Mouse (Mus musculus) granulocyte monocyte progenitor cell, adult 5-6 weeks (primary cell): ENCODE results near the gene Tardbp. TPM values are rescaled to one million over a fixed set of nuclear protein-coding genes. Genes with fewer than 3 reads are reported as not detected.

Experiments
- ATAC-seq: replicated peaks from 2 replicates; pipeline ENCODE4 v1.8.0; 2016; ENCODE audit warnings: mild to moderate bottlenecking, moderate TSS enrichment, inconsistent platforms; ENCODE audit not compliant: poor library complexity, severe bottlenecking
- total RNA-seq, 2 experiments: library from RNA; stranded (forward) in 1 of 2; stranded (reverse) in 1 of 2; fragments of 200-712, 200-1000 nt in 1 of 2; fragments of >200 nt in 1 of 2; fragmentation: Nextera tagmentation in 1 of 2; gene quantifications; 2 replicates each; pipeline ENCODE4 v1.2.3; 2014 to 2017

Tardbp gene
- total RNA-seq, 2 experiments from 2014 or later: 411 to 541 TPM

DNA sequence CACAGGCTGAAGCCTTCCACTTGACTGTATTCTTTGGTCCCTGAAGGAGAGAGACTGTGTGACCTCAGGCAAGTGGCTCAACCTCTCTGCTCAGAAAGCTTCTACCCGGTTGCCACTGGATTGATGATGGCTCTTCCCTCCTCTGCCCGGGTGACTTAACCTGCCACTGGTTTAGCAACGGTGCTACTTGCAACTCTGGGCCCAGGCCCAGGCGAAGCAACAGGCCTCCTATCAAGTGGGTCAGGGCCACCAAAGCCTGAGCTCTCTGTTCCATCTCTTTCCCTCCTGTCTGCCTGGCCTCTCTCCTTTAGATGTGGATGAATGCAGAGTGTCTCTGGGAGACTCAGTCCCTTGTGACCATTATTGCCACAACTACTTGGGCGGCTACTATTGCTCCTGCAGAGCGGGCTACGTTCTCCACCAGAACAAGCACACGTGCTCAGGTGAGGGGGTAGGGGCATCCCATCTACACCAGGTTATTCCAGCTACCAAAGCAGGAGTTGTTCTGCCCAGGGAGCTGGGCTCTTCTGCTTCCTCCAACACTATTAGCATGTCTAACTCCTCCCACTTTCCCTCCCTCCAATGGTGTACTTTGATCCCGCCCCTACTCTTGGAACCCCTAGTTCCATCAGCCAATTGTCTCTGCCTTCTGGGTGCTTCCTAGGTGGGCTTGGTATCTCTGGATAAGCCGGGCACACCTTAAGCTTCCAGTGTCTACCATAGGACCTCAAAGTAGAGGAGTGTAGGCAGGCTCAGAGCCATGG lies 23.3 kb downstream of the Tardbp start:
- ATAC-seq: no peak; the same call in 1 of the 2 replicates

DNA sequence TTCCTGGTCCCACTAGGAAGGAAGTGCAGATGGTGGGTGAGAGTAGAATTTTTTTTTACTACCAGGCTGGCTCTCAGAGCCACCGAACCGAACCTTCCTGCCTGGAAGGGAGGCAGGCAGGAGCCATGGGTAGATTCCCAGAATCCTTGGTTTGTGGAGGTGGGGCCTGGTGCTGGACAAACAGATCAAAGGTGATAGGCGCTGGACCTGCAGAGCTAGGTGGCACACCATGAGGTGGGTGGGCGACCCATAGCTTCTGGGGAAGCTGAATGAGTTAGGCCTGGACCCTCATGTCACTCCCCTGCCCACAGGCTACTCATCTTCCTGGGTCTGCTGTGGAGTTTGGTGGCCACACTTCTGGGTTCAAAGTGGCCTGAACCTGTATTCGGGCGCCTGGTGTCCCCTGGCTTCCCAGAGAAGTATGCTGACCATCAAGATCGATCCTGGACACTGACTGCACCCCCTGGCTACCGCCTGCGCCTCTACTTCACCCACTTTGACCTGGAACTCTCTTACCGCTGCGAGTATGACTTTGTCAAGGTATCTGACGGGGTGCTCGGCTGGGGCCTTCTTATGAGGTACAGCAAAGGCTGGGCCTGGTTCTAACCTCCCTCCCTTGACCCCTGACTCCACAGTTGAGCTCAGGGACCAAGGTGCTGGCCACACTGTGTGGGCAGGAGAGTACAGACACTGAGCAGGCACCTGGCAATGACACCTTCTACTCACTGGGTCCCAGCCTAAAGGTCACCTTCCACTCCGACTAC lies 24.3 kb downstream of the Tardbp start, which contains the start of gene Masp2:
Gene Masp2 (plus strand): TSS at position 198 of the 764 bp plus-strand sequence.
- ATAC-seq: no peak

DNA sequence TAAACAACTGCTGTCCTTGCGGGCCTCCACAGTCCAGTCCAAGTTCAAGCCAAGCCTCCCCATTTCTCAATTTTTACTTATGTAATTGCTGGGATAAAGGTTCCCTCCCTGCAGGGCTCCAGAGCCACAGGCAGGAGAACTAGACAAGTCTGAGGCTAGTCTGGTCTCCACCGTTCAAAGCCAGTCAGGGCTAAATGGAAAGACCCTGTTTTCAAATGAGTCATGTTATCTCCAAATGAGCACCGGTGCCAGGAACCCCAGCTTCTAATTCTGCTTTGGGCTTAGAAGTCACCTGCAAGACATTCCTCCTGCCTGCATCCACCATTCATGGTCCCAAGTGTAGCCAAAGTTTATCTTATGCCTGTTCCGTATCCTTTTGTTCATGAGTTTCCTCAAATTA lies 24.9 kb downstream of the Tardbp start:
- ATAC-seq: no peak

DNA sequence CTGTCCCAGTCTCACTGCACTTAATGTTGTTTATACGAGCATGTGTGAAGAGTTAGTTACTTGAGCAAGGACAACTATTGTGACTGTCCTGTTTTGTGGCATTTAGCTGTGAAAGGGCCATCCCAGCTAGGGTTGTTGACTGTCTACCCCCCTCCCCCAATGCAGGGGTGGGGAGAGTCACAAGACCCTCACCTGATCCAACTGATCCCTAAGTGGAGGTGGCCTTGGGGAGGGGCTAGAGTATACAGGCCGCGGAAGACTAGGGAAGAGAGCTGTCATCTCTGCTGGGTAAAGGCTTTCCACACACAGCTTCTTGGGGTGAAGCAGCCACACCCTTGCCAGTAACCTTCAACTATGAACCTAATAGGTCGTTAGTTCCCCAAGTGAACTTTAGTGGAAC lies 26.5 kb downstream of the Tardbp start:
- no peak for ATAC-seq

DNA sequence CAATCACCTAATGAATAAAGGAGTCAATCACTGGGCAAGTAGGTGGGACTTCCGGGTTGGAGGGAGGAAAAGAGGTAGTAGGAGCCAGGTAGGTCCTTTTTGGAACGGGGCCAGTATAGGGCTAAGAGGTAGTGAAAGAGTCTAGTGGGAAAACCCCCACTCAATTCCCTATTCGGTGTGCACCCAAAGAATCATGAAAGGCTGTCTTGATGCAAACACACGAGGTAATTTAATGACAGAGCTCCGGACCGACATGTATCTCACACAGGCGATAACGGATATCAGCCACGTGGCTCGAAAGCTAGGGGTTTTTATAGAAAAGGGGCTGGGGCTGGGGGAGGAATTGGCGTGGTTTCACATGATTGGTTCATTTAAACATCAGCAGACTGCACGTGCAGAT lies 28.0 kb downstream of the Tardbp start:
- ATAC-seq: no peak

DNA sequence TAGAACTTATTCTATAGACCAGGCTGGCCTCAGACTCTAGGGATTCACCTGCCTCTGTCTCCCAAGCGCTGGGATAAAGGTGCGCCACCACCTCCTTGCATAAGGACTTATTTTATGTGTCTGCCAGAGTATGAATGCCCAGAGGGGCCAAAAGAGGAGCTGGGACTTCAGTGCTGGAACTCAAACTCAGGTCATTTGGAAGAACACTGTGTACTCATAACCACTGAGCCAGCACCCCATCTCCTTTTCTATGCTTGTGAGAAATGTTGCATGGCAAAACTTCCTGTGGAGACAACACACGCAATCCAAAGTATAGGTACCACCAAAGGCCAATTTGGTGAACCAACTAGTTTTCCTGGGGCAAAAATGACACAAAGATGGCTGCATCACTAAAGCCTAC lies 30.1 kb downstream of the Tardbp start:
- no peak for ATAC-seq

DNA sequence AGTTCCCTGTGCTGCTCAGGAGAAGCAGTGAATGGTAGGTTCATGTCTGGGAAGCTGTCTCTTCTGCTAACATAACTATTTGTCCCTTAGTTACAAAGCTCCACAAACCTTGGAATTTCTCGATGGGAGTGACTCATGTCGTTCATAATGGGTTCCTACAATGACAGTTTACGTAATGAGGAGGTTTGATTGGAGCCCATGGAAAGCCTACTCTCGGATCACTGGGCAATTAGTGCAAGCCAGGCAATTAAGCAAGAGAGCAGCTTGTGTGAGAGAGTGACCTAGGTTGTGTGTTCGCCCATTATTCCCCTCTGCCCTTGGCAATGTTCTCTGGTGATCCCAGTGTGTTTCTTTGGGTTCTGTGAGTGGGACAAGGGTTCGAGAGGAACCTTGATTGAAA lies 30.9 kb downstream of the Tardbp start:
- no peak for ATAC-seq

DNA sequence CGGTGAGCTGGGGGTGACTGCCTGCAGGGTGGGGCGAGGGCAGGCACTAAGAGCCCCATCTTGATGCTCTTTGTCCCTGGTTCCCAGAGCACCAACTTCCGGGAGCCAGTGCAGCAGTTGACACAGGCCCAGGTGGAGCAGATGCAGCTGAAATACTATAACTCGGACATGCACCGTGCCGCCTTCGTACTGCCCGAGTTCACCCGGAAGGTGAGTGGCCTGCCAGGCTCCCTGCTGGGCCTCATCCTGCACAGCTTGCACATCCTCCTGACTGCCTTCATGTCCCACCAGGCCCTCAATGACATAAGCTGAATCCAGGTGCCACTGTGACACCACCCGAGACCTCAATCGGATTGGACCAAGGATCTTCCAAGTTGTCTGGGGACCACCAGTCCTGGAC lies 32.8 kb downstream of the Tardbp start:
- ATAC-seq: no peak

DNA sequence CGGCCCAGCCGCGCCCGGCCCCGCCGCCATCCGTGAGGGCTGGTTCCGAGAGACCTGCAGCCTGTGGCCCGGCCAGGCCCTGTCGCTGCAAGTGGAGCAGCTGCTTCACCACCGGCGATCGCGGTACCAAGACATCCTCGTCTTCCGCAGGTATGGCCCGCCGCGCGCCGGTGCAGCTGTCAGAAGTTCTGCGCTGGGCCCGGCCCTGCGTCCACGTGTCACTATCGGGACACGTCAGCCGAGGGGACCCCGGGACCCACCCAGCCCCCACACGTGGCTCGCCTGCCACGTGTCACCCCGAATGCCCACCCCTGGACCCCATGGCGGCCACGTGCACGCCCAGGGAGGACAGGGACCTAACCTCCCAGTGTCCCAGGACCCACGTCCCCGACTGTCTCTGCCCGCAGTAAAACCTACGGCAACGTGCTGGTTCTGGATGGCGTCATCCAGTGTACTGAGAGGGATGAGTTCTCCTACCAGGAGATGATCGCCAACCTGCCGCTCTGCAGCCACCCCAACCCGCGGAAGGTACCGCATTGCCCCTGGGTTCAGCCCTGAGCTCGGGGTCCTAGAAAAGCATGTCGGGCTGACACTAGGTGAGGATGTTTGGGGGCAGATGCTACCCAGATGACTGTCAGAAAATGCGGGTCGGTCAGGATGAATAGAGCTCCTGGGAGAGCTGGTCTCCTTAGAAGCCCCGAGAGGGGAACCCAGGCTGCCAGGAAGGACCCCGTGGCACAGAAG lies 35.0 kb downstream of the Tardbp start:
- peak; percentile 34 for ATAC-seq

DNA sequence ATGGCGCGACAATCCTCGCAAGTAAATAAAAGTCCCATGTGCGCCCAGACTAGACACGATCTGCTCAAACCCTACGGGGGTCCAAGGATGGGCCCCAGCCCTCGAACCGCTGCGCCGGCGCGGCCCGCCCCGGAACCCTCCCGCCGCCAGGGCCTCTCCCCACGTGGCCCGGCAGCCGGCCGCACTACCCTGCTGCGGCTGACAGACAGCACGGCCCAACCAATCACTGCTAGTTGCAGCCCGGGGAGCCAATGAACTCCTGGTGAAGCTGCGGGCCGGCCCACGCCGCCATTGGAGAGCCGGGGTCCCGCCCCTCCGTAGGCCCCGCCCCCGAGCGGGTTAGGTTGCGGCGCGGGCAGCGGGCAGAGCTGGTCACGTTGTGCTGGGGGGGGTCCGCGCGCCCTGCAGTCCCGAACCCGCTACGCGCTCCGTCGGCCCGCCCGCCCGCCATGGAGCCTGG lies 35.6 kb downstream of the Tardbp start, which contains the start of gene Srm:
Gene Srm (plus strand): TSS at position 333 of the 460 bp plus-strand sequence.
- ATAC-seq: peak; percentile 89

DNA sequence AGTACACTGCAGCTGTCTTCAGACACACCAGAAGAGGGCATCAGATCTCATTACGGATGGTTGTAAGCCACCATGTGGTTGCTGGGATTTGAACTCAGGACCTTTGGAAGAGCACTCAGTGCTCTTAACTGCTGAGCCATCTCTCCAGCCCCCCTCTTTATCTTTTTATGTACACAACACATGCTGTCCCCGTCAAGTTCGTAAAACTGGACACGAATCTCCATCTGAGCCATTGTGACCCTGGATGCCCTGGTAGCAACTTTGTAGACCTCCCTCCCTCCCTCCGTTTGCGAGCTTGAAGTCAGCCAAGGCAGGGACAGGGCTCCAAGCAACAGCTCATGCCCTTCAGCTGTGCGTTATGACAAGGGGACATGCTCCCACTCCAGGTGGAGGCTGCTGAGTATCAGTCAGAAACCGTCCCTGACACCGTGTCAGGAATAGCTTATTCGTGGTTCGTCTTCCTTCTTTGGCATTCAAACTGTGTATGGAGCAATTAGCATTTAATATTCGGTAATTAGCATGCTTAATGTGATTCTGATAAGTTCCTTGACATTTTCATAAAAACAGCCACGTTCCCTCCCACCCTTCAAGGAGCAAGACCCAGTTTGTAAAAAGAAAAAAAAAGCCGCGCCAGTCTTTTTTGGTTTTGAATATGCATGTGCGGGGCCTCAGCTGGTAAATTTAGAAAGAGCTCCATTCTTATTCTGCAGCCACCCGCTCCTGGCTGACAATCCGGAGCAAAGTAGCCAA lies 36.2 kb downstream of the Tardbp start:
- peak; percentile 7; the same call in 1 of the 2 replicates for ATAC-seq

DNA sequence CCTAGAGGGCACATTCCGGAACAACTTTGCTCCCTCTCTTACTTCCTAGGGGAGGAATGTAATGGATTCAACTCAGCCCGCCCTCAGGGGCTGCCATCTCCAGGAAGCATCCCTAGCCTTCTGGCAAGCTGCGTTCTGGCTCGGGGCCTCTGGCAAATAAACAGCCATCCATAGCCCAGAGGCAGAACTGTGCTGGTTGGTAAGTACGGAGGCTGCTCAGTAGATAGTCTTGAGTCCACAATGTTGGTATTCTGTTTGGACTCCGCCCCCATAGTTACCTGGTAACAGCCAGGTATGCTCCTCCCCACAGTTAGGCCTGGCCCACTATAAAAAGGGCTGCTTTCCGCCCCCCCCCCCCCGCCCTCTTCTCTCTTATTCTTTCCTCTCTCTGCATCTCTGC lies 37.3 kb downstream of the Tardbp start:
- ATAC-seq: no peak

DNA sequence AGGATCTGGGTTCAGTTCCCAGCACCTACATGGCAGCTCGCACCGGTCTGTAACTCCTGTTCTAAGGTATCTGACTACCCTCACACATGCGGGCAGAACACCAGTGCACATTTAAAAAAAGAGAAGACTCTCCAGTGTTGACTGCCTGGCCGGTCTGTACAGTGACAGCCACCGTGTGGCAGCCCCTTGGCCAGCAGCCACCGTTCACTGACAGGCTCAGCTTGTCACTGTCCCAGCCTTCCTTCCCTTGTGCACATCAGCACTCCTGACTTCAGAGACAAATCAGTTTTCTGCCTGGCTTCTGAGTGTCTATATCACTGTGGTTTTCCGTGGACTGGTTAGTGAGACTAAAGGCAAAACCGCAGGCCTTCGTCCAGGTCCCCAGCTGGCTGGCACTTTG lies 38.0 kb downstream of the Tardbp start:
- no peak for ATAC-seq

DNA sequence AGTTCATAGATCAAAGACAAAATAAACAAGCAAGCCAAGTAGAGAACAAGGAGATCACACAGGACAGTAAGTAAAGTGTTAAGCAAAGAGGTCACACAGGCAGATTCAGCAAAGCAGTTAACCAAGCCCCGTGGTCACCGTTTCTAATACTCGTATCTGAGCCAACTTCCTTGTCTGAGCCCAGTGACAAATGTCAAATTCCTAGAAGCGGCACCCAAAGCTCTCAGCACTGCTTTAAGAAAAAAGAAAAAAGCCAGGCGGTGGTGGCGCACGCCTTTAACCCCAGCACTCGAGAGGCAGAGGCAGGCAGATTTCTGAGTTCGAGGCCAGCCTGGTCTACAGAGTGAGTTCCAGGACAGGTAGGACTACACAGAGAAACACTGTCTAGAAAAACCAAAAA lies 40.2 kb downstream of the Tardbp start:
- no peak for ATAC-seq

DNA sequence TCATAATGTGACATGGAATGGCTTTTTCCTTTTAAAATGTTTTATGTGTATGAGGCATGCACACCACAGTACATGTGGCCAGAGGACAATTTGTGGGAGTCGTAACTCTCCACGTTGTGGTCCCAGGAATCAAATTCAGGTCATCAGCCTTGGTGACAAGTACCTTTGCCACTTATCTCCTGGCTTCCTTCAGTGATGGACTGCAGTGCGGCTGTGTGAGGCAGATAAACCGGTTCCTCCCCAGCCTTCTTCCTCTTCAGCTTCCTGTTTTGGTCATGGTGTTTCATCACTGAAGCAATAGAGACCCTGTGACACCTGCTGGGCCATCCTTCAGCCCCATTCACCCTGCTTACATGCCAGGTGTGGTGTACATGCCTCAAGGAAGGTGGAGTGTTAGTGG lies 43.6 kb downstream of the Tardbp start:
- ATAC-seq: peak; percentile 90

DNA sequence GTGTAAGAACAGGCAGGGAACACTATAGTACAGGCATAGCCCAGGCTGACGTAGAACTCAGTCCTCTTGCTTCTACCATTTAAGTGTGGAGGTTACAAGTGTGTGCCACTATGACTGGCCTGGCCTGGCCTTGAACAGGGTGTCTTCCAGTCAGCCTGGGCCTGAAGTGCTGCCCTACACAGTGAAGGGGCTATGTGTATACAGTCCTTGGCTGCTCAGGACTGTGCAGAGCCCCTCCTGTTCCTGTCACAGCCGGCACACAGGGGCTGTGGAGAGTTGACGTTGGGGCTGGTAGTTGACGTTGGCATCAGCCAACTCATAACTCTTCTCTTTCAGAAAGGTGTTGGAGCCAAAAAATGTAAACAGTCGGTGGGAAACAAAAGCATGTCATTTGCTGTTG lies 45.4 kb downstream of the Tardbp start:
- ATAC-seq: no peak

DNA sequence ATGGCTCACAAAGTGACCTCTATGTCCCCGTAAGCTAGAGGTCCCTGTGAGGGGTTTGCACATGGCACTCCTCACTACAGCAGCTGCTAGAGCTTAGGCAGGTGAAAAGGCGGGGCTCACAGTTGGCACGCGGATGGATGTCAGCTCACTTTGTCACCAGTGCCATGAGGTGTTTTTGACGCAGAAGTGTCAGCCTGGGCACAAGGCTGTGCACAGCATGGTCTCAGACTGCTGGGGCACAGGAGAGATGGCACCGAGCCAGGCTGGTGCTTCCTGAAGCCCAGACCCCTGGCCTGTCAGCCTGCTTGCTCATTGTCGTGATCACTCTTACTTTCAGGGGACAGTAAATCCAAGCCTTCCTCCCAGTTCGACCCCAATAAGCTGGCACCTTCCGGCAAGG lies 46.1 kb downstream of the Tardbp start:
- ATAC-seq: no peak

DNA sequence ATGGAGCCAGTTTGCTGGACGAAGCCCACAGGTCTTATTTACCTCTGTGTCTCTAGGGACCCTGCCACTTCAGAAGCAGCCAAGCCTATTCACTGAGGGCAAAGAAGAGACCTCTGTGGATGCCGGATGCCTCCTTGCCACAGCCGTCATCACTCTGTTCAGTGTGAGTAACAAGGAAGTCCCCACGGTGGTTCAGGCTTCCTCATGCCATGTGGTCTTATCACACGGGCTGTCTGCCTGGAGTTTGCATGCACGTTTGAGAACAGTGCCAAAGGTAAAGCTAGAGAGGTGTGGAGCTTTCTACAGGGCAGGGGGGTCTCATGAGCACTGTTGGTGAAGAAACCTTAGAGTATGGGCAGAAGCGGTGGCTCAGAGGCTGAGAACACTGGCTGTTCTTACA lies 53.6 kb downstream of the Tardbp start:
- ATAC-seq: no peak

DNA sequence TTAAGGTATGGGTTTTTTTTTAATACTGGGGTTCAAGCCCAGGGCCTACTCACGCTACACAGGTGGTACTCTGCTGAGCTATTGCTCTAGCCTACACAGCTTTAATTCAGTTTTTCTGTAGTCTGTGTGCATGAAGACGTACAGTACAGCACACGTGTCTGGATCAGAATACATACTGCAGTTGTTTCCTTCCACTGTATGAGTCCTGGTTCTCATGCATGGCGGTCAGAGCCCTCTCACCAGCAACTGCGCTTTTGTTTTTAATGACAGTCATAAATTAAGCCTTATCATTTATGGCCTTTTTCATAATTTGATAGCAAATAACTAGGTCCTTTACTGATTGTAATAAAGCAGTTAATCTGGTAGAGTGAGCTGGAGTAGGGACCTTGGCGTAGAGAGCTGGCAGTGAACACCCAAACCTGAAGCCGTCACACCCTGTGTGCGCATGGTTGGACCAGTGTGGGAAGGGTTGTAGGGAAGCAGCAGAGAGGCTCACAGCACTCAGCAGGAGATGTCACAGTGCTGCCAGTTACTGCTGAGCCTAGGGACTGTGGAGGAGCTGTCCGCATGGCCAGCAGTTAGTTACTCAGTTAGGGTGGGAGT lies 56.0 kb downstream of the Tardbp start:
- no peak for ATAC-seq

DNA sequence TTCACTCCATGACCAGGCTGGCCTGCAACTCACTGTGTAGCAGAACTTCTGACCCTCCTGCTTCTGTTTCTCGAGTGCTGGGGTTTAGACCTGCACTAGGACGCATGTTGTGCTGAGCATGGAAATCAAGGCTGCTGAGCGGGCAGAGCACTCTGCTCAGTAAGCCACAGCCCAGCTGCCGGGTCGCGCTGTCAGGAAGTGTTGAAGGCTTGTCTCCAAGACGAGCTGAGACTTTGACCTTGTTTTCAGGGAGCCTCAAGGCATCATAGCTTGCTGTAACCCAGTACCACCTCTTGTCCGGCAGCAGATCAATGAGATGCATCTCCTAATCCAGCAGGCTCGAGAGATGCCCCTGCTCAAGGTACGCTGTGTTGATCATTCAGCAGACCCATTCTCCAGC lies 56.7 kb downstream of the Tardbp start:
- ATAC-seq: no peak
